Mouse (Mus musculus): ENCODE measurements around the gene Grhl3. TPM values are rescaled to one million over a fixed set of nuclear protein-coding genes. Genes with fewer than 3 reads are reported as not detected.

The Grhl3 gene
- polyA plus RNA-seq, 2 experiments, result 20.6 to 46.2 TPM

DNA sequence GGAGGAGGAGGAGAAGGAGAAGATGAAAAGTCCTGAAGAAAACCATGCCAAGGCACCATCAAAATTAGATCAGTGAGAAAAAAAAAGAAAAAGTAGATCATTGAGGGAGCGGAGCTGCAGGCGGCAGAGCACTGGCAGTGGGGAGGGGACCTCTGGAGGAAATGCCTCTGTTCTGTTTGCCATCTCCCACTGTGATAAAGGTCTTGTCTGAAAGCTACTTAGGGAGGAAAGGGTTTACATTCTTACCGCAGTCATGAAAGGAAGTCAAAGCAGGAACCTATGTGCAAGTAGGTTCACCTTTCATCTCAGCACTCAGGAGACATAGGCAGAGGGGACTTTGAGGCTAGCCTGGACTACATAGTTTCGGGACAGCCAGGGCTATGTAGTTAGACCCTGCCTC lies 71.8 kb downstream of the Grhl3 start:
- no peak overlapping the region for H3K9ac ChIP-seq (ENCODE audit: low read depth, low read length, severe bottlenecking)
- no peak for DNase-seq (ENCODE audit: low spot score)
- WGBS, result 54% methylated on average over 4 of the region's 4 CpGs
- no peaks in the 10 kb centered on the region for H3K36me3 ChIP-seq (ENCODE audit: control insufficient read depth, insufficient read depth, low read length)
- H3K4me2 ChIP-seq (replicated peaks; ENCODE audit: low read depth, low read length, severe bottlenecking), result no peak overlapping the region
- no peaks in the 10 kb centered on the region for H3K4me1 ChIP-seq (ENCODE audit: control insufficient read depth, insufficient read depth, low read length)
- TF ChIP-seq POLR2A (IDR thresholded peaks at IDR 0.05; ENCODE audit: borderline replicate concordance, extremely low read depth, insufficient read depth, insufficient read length), result no peak
- no peak for ATAC-seq (ENCODE audit: low FRiP score, low read depth)
- no peaks in the 10 kb centered on the region for H3K27me3 ChIP-seq (ENCODE audit: control insufficient read depth, insufficient read depth, low read length)
- H3K27ac ChIP-seq (replicated peaks; ENCODE audit: low read depth, low read length), result no peak overlapping the region
- no peaks in the 10 kb centered on the region for H3K9me3 ChIP-seq (ENCODE audit: control insufficient read depth, low read length)
- no peak overlapping the region for H3K4me3 ChIP-seq (replicated peaks; ENCODE audit: low read length)

- no peak for TF ChIP-seq POLR2A (IDR thresholded peaks at IDR 0.05; ENCODE audit: borderline replicate concordance, extremely low read depth, insufficient read depth, insufficient read length)
- ATAC-seq (ENCODE audit: low FRiP score, low read depth) (no peak), DNase-seq (ENCODE audit: low spot score) (no peak)
- Histone ChIP-seq H3K9me3 (ENCODE audit: control insufficient read depth, low read length) (no peaks in the 10 kb centered on the region), H3K4me2 (replicated peaks; ENCODE audit: low read depth, low read length, severe bottlenecking) (no peak overlapping the region), H3K4me1 (ENCODE audit: control insufficient read depth, insufficient read depth, low read length) (no peaks in the 10 kb centered on the region), H3K4me3 (replicated peaks; ENCODE audit: low read length) (no peak overlapping the region), H3K27me3 (ENCODE audit: control insufficient read depth, insufficient read depth, low read length) (no peaks in the 10 kb centered on the region), H3K9ac (ENCODE audit: low read depth, low read length, severe bottlenecking) (no peak overlapping the region), H3K27ac (replicated peaks; ENCODE audit: low read depth, low read length) (no peak overlapping the region), H3K36me3 (ENCODE audit: control insufficient read depth, insufficient read depth, low read length) (no peaks in the 10 kb centered on the region)
- 74% methylated on average over 3 of the region's 3 CpGs for WGBS
Measured at GRCm38 (mm10) chr4:135499831-135500230, 73.6 kb downstream of the Grhl3 start.

DNA sequence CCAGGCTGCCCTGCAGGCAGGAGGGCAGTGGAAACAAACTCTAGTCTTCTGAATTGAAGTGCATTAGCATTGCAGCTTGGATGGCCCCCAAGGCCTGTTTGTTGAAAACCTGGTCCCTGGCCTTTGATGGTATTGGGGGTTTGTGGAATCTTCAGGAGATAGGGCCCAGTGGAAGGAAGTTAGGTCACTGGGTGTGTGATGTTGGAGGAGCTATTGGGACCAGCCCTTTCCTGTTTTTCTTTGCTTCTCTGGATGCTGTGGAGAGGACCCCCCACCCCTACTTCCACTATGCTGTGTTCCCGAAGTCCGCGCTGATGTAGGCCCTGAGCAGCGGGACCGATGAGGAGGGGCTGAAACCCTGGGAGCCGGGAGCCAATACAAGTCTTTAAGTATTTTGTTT lies 75.3 kb downstream of the Grhl3 start:
- no peak for ATAC-seq (ENCODE audit: low FRiP score, low read depth)
- no peak overlapping the region for H3K9ac ChIP-seq (ENCODE audit: low read depth, low read length, severe bottlenecking)
- 80% methylated on average over 6 of the region's 6 CpGs for WGBS
- no peaks in the 10 kb centered on the region for H3K27me3 ChIP-seq (ENCODE audit: control insufficient read depth, insufficient read depth, low read length)
- no peaks in the 10 kb centered on the region for H3K9me3 ChIP-seq (ENCODE audit: control insufficient read depth, low read length)
- DNase-seq (ENCODE audit: low spot score), result no peak
- TF ChIP-seq POLR2A (IDR thresholded peaks at IDR 0.05; ENCODE audit: borderline replicate concordance, extremely low read depth, insufficient read depth, insufficient read length), result no peak
- H3K4me3 ChIP-seq (replicated peaks; ENCODE audit: low read length), result no peak overlapping the region
- no peaks in the 10 kb centered on the region for H3K36me3 ChIP-seq (ENCODE audit: control insufficient read depth, insufficient read depth, low read length)
- no peak overlapping the region for H3K27ac ChIP-seq (replicated peaks; ENCODE audit: low read depth, low read length)
- H3K4me2 ChIP-seq (replicated peaks; ENCODE audit: low read depth, low read length, severe bottlenecking), result no peak overlapping the region
- peaks cover 4% of the 10 kb centered on the region; the same call in 1 of the 2 replicates for H3K4me1 ChIP-seq (ENCODE audit: control insufficient read depth, insufficient read depth, low read length)

DNA sequence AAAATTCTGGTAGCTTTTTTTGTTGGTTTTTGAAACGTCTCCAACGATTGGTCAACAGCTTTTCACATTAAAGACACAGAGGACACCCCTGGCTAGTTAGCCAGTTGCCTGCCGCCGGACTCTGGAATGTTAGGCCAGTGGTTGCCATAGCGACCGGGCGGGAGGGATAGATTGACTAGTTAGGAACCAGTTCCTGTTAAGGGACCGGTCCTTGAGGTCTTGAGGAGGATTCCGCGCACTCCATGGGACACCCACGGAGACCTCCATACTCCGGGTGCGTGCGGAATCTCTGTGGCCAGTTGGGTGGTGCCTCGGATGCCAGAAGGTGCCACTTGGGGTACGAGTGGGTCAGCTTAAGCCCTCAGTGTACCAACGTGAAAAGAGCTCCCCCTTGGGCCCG lies 77.6 kb downstream of the Grhl3 start:
- ATAC-seq (ENCODE audit: low FRiP score, low read depth), result no peak
- DNase-seq (ENCODE audit: low spot score), result no peak

DNA sequence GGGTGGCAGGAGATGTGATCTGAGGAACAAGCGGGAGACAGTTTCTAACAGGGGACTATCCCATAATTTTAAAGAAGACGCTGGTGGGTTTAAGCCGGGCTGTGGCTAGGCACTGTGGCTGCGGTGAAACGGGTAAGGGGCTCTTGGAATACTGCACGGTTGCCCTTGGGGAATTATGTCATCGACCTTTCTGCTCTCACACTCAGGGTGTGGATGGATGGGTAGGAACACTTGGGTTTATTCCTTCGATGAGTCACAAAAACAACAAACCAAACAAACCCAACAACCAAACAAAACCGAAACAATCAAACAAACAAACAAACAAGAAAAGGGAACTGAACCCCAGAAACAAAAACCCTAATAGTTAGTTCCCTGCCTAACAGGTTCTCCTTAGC lies 78.0 kb downstream of the Grhl3 start:
- Histone ChIP-seq H3K4me2 (replicated peaks; ENCODE audit: low read depth, low read length, severe bottlenecking) (peak overlapping the region; percentile 95), H3K27ac (replicated peaks; ENCODE audit: low read depth, low read length) (no peak overlapping the region), H3K9ac (ENCODE audit: low read depth, low read length, severe bottlenecking) (no peak overlapping the region), H3K4me1 (ENCODE audit: control insufficient read depth, insufficient read depth, low read length) (peaks cover 4% of the 10 kb centered on the region; the same call in 1 of the 2 replicates), H3K4me3 (replicated peaks; ENCODE audit: low read length) (peak overlapping the region; percentile 60), H3K36me3 (ENCODE audit: control insufficient read depth, insufficient read depth, low read length) (peaks cover 3% of the 10 kb centered on the region; the same call in 1 of the 2 replicates), H3K9me3 (ENCODE audit: control insufficient read depth, low read length) (no peaks in the 10 kb centered on the region), H3K27me3 (ENCODE audit: control insufficient read depth, insufficient read depth, low read length) (no peaks in the 10 kb centered on the region)
- no peak for TF ChIP-seq POLR2A (IDR thresholded peaks at IDR 0.05; ENCODE audit: borderline replicate concordance, extremely low read depth, insufficient read depth, insufficient read length)
- DNase-seq (ENCODE audit: low spot score), result no peak
- WGBS, result 16% methylated on average over 9 of the region's 9 CpGs
- no peak for ATAC-seq (ENCODE audit: low FRiP score, low read depth)

More for the DNA sequence above, 77.6 kb downstream of the Grhl3 start:
- Histone ChIP-seq H3K36me3 (ENCODE audit: control insufficient read depth, insufficient read depth, low read length) (0 out of 2 replicates have a peak, but pooled peaks cover under 1% of the 10 kb centered on the region), H3K27ac (replicated peaks; ENCODE audit: low read depth, low read length) (no peak overlapping the region), H3K4me1 (ENCODE audit: control insufficient read depth, insufficient read depth, low read length) (peaks cover 4% of the 10 kb centered on the region; the same call in 1 of the 2 replicates), H3K4me2 (replicated peaks; ENCODE audit: low read depth, low read length, severe bottlenecking) (no peak overlapping the region), H3K4me3 (replicated peaks; ENCODE audit: low read length) (no peak overlapping the region), H3K9me3 (ENCODE audit: control insufficient read depth, low read length) (no peaks in the 10 kb centered on the region), H3K9ac (ENCODE audit: low read depth, low read length, severe bottlenecking) (no peak overlapping the region), H3K27me3 (ENCODE audit: control insufficient read depth, insufficient read depth, low read length) (no peaks in the 10 kb centered on the region)
- no peak for TF ChIP-seq POLR2A (IDR thresholded peaks at IDR 0.05; ENCODE audit: borderline replicate concordance, extremely low read depth, insufficient read depth, insufficient read length)
- 22% methylated on average over 18 of the region's 18 CpGs for WGBS
